Mouse (Mus musculus): ENCODE measurements around the gene Ppy. TPM values are rescaled to one million over a fixed set of nuclear protein-coding genes. Genes with fewer than 3 reads are reported as not detected.

Gene Ppy
- polyA plus RNA-seq, 1 experiment from 2014 or later: not detected

GRCm38 (mm10) chr11:102083193-102083592, 17.9 kb downstream of the Ppy start:
- WGBS: 59% methylated on average over 4 of the region's 4 CpGs
- H3K27me3 ChIP-seq (ENCODE audit: control insufficient read depth, insufficient read depth, low read length): no peaks in the 10 kb centered on the region; the same call in 1 of the 2 replicates
- no peak for ATAC-seq (replicated peaks; ENCODE audit: extremely low read depth, insufficient read depth, low FRiP score)
- H3K27ac ChIP-seq (ENCODE audit: low read length): no peak overlapping the region
- H3K36me3 ChIP-seq (ENCODE audit: control insufficient read depth, insufficient read depth): no peaks in the 10 kb centered on the region
- H3K9ac ChIP-seq (ENCODE audit: low read length): no peak overlapping the region
- H3K9me3 ChIP-seq (replicated peaks; ENCODE audit: control insufficient read depth, low read length): no peaks in the 10 kb centered on the region
- H3K4me3 ChIP-seq (ENCODE audit: low read length): no peak overlapping the region
- H3K4me2 ChIP-seq (ENCODE audit: low read depth, low read length): no peak overlapping the region
- H3K4me1 ChIP-seq (ENCODE audit: control insufficient read depth, insufficient read depth, low read length): peaks cover 18% of the 10 kb centered on the region

GRCm38 (mm10) chr11:102082322-102082721, 18.8 kb downstream of the Ppy start:
- peaks cover 18% of the 10 kb centered on the region for H3K4me1 ChIP-seq (ENCODE audit: control insufficient read depth, insufficient read depth, low read length)
- WGBS: 2% methylated on average over 18 of the region's 18 CpGs
- peak overlapping the region; percentile 44 for H3K4me3 ChIP-seq (ENCODE audit: low read length)
- no peaks in the 10 kb centered on the region for H3K36me3 ChIP-seq (ENCODE audit: control insufficient read depth, insufficient read depth)
- H3K4me2 ChIP-seq (ENCODE audit: low read depth, low read length): peak overlapping the region; percentile 71
- ATAC-seq (replicated peaks; ENCODE audit: extremely low read depth, insufficient read depth, low FRiP score): peak; percentile 81
- H3K27ac ChIP-seq (ENCODE audit: low read length): no peak overlapping the region
- peak overlapping the region; percentile 55 for H3K9ac ChIP-seq (ENCODE audit: low read length)
- no peaks in the 10 kb centered on the region for H3K9me3 ChIP-seq (replicated peaks; ENCODE audit: control insufficient read depth, low read length)
- H3K27me3 ChIP-seq (ENCODE audit: control insufficient read depth, insufficient read depth, low read length): no peaks in the 10 kb centered on the region; the same call in 1 of the 2 replicates

GRCm38 (mm10) chr11:102073722-102074121, 27.4 kb downstream of the Ppy start:
- Histone ChIP-seq H3K9me3 (replicated peaks; ENCODE audit: control insufficient read depth, low read length) (no peaks in the 10 kb centered on the region), H3K4me3 (ENCODE audit: low read length) (no peak overlapping the region), H3K27ac (ENCODE audit: low read length) (no peak overlapping the region), H3K36me3 (ENCODE audit: control insufficient read depth, insufficient read depth) (no peaks in the 10 kb centered on the region), H3K4me1 (ENCODE audit: control insufficient read depth, insufficient read depth, low read length) (peaks cover 4% of the 10 kb centered on the region), H3K27me3 (ENCODE audit: control insufficient read depth, insufficient read depth, low read length) (no peaks in the 10 kb centered on the region), H3K9ac (ENCODE audit: low read length) (no peak overlapping the region), H3K4me2 (ENCODE audit: low read depth, low read length) (no peak overlapping the region)
- ATAC-seq (replicated peaks; ENCODE audit: extremely low read depth, insufficient read depth, low FRiP score): no peak
- WGBS: 82% methylated on average over 14 of the region's 14 CpGs

GRCm38 (mm10) chr11:102072729-102073128, 28.4 kb downstream of the Ppy start:
- Histone ChIP-seq H3K4me1 (ENCODE audit: control insufficient read depth, insufficient read depth, low read length) (peaks cover 4% of the 10 kb centered on the region), H3K36me3 (ENCODE audit: control insufficient read depth, insufficient read depth) (no peaks in the 10 kb centered on the region), H3K9ac (ENCODE audit: low read length) (no peak overlapping the region), H3K9me3 (replicated peaks; ENCODE audit: control insufficient read depth, low read length) (no peaks in the 10 kb centered on the region), H3K27me3 (ENCODE audit: control insufficient read depth, insufficient read depth, low read length) (no peaks in the 10 kb centered on the region), H3K4me2 (ENCODE audit: low read depth, low read length) (no peak overlapping the region), H3K27ac (ENCODE audit: low read length) (no peak overlapping the region), H3K4me3 (ENCODE audit: low read length) (no peak overlapping the region)
- no peak for ATAC-seq (replicated peaks; ENCODE audit: extremely low read depth, insufficient read depth, low FRiP score)
- 80% methylated on average over 5 of the region's 5 CpGs for WGBS

GRCm38 (mm10) chr11:102070426-102070825, 30.7 kb downstream of the Ppy start:
- Histone ChIP-seq H3K27me3 (ENCODE audit: control insufficient read depth, insufficient read depth, low read length) (no peaks in the 10 kb centered on the region), H3K4me2 (ENCODE audit: low read depth, low read length) (peak overlapping the region; percentile 57), H3K9me3 (replicated peaks; ENCODE audit: control insufficient read depth, low read length) (no peaks in the 10 kb centered on the region), H3K4me3 (ENCODE audit: low read length) (peak overlapping the region; percentile 21; the same call in 1 of the 2 replicates), H3K27ac (ENCODE audit: low read length) (no peak overlapping the region), H3K4me1 (ENCODE audit: control insufficient read depth, insufficient read depth, low read length) (peaks cover 4% of the 10 kb centered on the region), H3K36me3 (ENCODE audit: control insufficient read depth, insufficient read depth) (no peaks in the 10 kb centered on the region), H3K9ac (ENCODE audit: low read length) (no peak overlapping the region)
- WGBS: 2% methylated on average over 13 of the region's 13 CpGs
- ATAC-seq (replicated peaks; ENCODE audit: extremely low read depth, insufficient read depth, low FRiP score): peak; percentile 37; the same call in 1 of the 2 replicates

GRCm38 (mm10) chr11:102069633-102070032, 31.5 kb downstream of the Ppy start:
- H3K4me2 ChIP-seq (ENCODE audit: low read depth, low read length): no peak overlapping the region
- 65% methylated on average over 11 of the region's 11 CpGs for WGBS

GRCm38 (mm10) chr11:102068969-102069368, 32.1 kb downstream of the Ppy start:
- WGBS: 64% methylated on average over 2 of the region's 2 CpGs
- H3K4me3 ChIP-seq (ENCODE audit: low read length): no peak overlapping the region
- H3K36me3 ChIP-seq (ENCODE audit: control insufficient read depth, insufficient read depth): no peaks in the 10 kb centered on the region
- no peak for ATAC-seq (replicated peaks; ENCODE audit: extremely low read depth, insufficient read depth, low FRiP score)
- H3K4me2 ChIP-seq (ENCODE audit: low read depth, low read length): no peak overlapping the region
- H3K9me3 ChIP-seq (replicated peaks; ENCODE audit: control insufficient read depth, low read length): no peaks in the 10 kb centered on the region
- H3K9ac ChIP-seq (ENCODE audit: low read length): no peak overlapping the region
- H3K27me3 ChIP-seq (ENCODE audit: control insufficient read depth, insufficient read depth, low read length): no peaks in the 10 kb centered on the region
- H3K4me1 ChIP-seq (ENCODE audit: control insufficient read depth, insufficient read depth, low read length): peaks cover 4% of the 10 kb centered on the region
- H3K27ac ChIP-seq (ENCODE audit: low read length): no peak overlapping the region

More at GRCm38 (mm10) chr11:102069633-102070032, 31.5 kb downstream of the Ppy start:
- Histone ChIP-seq H3K4me3 (ENCODE audit: low read length) (no peak overlapping the region), H3K27me3 (ENCODE audit: control insufficient read depth, insufficient read depth, low read length) (no peaks in the 10 kb centered on the region), H3K9me3 (replicated peaks; ENCODE audit: control insufficient read depth, low read length) (no peaks in the 10 kb centered on the region), H3K9ac (ENCODE audit: low read length) (no peak overlapping the region), H3K27ac (ENCODE audit: low read length) (no peak overlapping the region), H3K36me3 (ENCODE audit: control insufficient read depth, insufficient read depth) (no peaks in the 10 kb centered on the region), H3K4me1 (ENCODE audit: control insufficient read depth, insufficient read depth, low read length) (peaks cover 4% of the 10 kb centered on the region)
- no peak for ATAC-seq (replicated peaks; ENCODE audit: extremely low read depth, insufficient read depth, low FRiP score)

- no peak for ATAC-seq (replicated peaks; ENCODE audit: extremely low read depth, insufficient read depth, low FRiP score)
- H3K4me1 ChIP-seq (ENCODE audit: control insufficient read depth, insufficient read depth, low read length): peaks cover 4% of the 10 kb centered on the region; the same call in 1 of the 2 replicates
- H3K4me3 ChIP-seq (ENCODE audit: low read length): no peak overlapping the region
- no peak overlapping the region for H3K9ac ChIP-seq (ENCODE audit: low read length)
- no peak overlapping the region for H3K27ac ChIP-seq (ENCODE audit: low read length)
- whole genome bisulfite sequencing: 74% methylated on average over 13 of the region's 13 CpGs
- no peaks in the 10 kb centered on the region for H3K36me3 ChIP-seq (ENCODE audit: control insufficient read depth, insufficient read depth)
- H3K9me3 ChIP-seq (replicated peaks; ENCODE audit: control insufficient read depth, low read length): no peaks in the 10 kb centered on the region
- H3K4me2 ChIP-seq (ENCODE audit: low read depth, low read length): no peak overlapping the region
- peaks cover 2% of the 10 kb centered on the region; the same call in 1 of the 2 replicates for H3K27me3 ChIP-seq (ENCODE audit: control insufficient read depth, insufficient read depth, low read length)
Observed at GRCm38 (mm10) chr11:102063076-102063475, 38.0 kb downstream of the Ppy start.

GRCm38 (mm10) chr11:102061941-102062473, 39.1 kb downstream of the Ppy start:
- no peaks in the 10 kb centered on the region for H3K9me3 ChIP-seq (replicated peaks; ENCODE audit: control insufficient read depth, low read length)
- H3K27me3 ChIP-seq (ENCODE audit: control insufficient read depth, insufficient read depth, low read length): peaks cover 2% of the 10 kb centered on the region; the same call in 1 of the 2 replicates
- no peaks in the 10 kb centered on the region for H3K36me3 ChIP-seq (ENCODE audit: control insufficient read depth, insufficient read depth)
- no peak for ATAC-seq (replicated peaks; ENCODE audit: extremely low read depth, insufficient read depth, low FRiP score)
- H3K27ac ChIP-seq (ENCODE audit: low read length): no peak overlapping the region
- H3K9ac ChIP-seq (ENCODE audit: low read length): no peak overlapping the region
- no peak overlapping the region for H3K4me3 ChIP-seq (ENCODE audit: low read length)
- WGBS: 42% methylated on average over 16 of the region's 16 CpGs
- no peak overlapping the region for H3K4me2 ChIP-seq (ENCODE audit: low read depth, low read length)
- H3K4me1 ChIP-seq (ENCODE audit: control insufficient read depth, insufficient read depth, low read length): peaks cover 4% of the 10 kb centered on the region; the same call in 1 of the 2 replicates

Measured in heart, embryonic 16.5 days (tissue).